Mouse (Mus musculus): ENCODE data around the gene Gpr108.
A peak's percentile ranks its signal among the peaks of the same experiment; 100 is the strongest.

Gpr108 gene

GRCm38 (mm10) chr17:57276634-57277121 is 28.4 kb upstream of the Gpr108 start:
- Histone ChIP-seq H3K4me3 (replicated peaks; ENCODE audit: low read length) (0 out of 2 replicates have a peak overlapping the region, but pooled peaks have one; percentile 80), H3K27me3 (ENCODE audit: insufficient read depth, low read length) (peaks cover 64% of the 10 kb centered on the region), H3K4me1 (replicated peaks; ENCODE audit: low read depth, low read length) (peaks cover 70% of the 10 kb centered on the region), H3K36me3 (ENCODE audit: insufficient read depth, low read length) (no peaks in the 10 kb centered on the region), H3K9me3 (ENCODE audit: low read length) (no peaks in the 10 kb centered on the region)
- TF ChIP-seq NANOG (IDR thresholded peaks at IDR 0.05; ENCODE audit: borderline replicate concordance, low read length) (no peak), CTCF (conservative IDR thresholded peaks at IDR 0.05; ENCODE audit: low read length) (peak; percentile 99)

- Histone ChIP-seq H3K4me1 (replicated peaks; ENCODE audit: low read depth, low read length) (peaks cover 70% of the 10 kb centered on the region), H3K4me3 (replicated peaks; ENCODE audit: low read length) (peak overlapping the region; percentile 80), H3K9me3 (ENCODE audit: low read length) (peaks cover 4% of the 10 kb centered on the region; the same call in 1 of the 2 replicates), H3K27me3 (ENCODE audit: insufficient read depth, low read length) (peaks cover 59% of the 10 kb centered on the region), H3K36me3 (ENCODE audit: insufficient read depth, low read length) (no peaks in the 10 kb centered on the region)
- no peak for TF ChIP-seq NANOG (IDR thresholded peaks at IDR 0.05; ENCODE audit: borderline replicate concordance, low read length)
- TF ChIP-seq POU5F1 (IDR thresholded peaks at IDR 0.05; ENCODE audit: borderline replicate concordance, low read length) = no peak
- no peak for TF ChIP-seq CTCF (conservative IDR thresholded peaks at IDR 0.05; ENCODE audit: low read length)
Observed at GRCm38 (mm10) chr17:57275997-57276351, 27.7 kb upstream of the Gpr108 start.

- Histone ChIP-seq H3K4me3 (replicated peaks; ENCODE audit: low read length) (peak overlapping the region; percentile 80), H3K27me3 (ENCODE audit: insufficient read depth, low read length) (peaks cover 52% of the 10 kb centered on the region), H3K4me1 (replicated peaks; ENCODE audit: low read depth, low read length) (peaks cover 70% of the 10 kb centered on the region), H3K9me3 (ENCODE audit: low read length) (peaks cover 4% of the 10 kb centered on the region; the same call in 1 of the 2 replicates), H3K36me3 (ENCODE audit: insufficient read depth, low read length) (no peaks in the 10 kb centered on the region)
- TF ChIP-seq POU5F1 (IDR thresholded peaks at IDR 0.05; ENCODE audit: borderline replicate concordance, low read length) (no peak), NANOG (IDR thresholded peaks at IDR 0.05; ENCODE audit: borderline replicate concordance, low read length) (no peak), CTCF (conservative IDR thresholded peaks at IDR 0.05; ENCODE audit: low read length) (no peak)
Observed at GRCm38 (mm10) chr17:57275111-57275996, 27.1 kb upstream of the Gpr108 start.

GRCm38 (mm10) chr17:57274686-57275085 is 26.4 kb upstream of the Gpr108 start:
- no peak for TF ChIP-seq CTCF (conservative IDR thresholded peaks at IDR 0.05; ENCODE audit: low read length)
- no peak for TF ChIP-seq POU5F1 (IDR thresholded peaks at IDR 0.05; ENCODE audit: borderline replicate concordance, low read length)
- no peak for TF ChIP-seq NANOG (IDR thresholded peaks at IDR 0.05; ENCODE audit: borderline replicate concordance, low read length)
- Histone ChIP-seq H3K4me3 (replicated peaks; ENCODE audit: low read length) (peak overlapping the region; percentile 80), H3K9me3 (ENCODE audit: low read length) (peaks cover 4% of the 10 kb centered on the region; the same call in 1 of the 2 replicates), H3K36me3 (ENCODE audit: insufficient read depth, low read length) (no peaks in the 10 kb centered on the region), H3K4me1 (replicated peaks; ENCODE audit: low read depth, low read length) (peaks cover 68% of the 10 kb centered on the region), H3K27me3 (ENCODE audit: insufficient read depth, low read length) (peaks cover 47% of the 10 kb centered on the region)

- H3K27me3 ChIP-seq (ENCODE audit: insufficient read depth, low read length) = peaks cover 40% of the 10 kb centered on the region
- no peaks in the 10 kb centered on the region for H3K36me3 ChIP-seq (ENCODE audit: insufficient read depth, low read length)
- H3K4me1 ChIP-seq (replicated peaks; ENCODE audit: low read depth, low read length) = peaks cover 60% of the 10 kb centered on the region
- TF ChIP-seq POU5F1 (IDR thresholded peaks at IDR 0.05; ENCODE audit: borderline replicate concordance, low read length) = no peak
- TF ChIP-seq NANOG (IDR thresholded peaks at IDR 0.05; ENCODE audit: borderline replicate concordance, low read length) = no peak
- no peak for TF ChIP-seq CTCF (conservative IDR thresholded peaks at IDR 0.05; ENCODE audit: low read length)
- H3K4me3 ChIP-seq (replicated peaks; ENCODE audit: low read length) = no peak overlapping the region
- H3K9me3 ChIP-seq (ENCODE audit: low read length) = peaks cover 4% of the 10 kb centered on the region; the same call in 1 of the 2 replicates
Observed at GRCm38 (mm10) chr17:57273846-57274245, 25.6 kb upstream of the Gpr108 start.

GRCm38 (mm10) chr17:57271301-57271700 is 23.1 kb upstream of the Gpr108 start:
- H3K4me3 ChIP-seq (replicated peaks; ENCODE audit: low read length) = no peak overlapping the region
- peaks cover 47% of the 10 kb centered on the region for H3K4me1 ChIP-seq (replicated peaks; ENCODE audit: low read depth, low read length)
- H3K9me3 ChIP-seq (ENCODE audit: low read length) = peaks cover 4% of the 10 kb centered on the region; the same call in 1 of the 2 replicates
- H3K27me3 ChIP-seq (ENCODE audit: insufficient read depth, low read length) = peaks cover 23% of the 10 kb centered on the region
- H3K36me3 ChIP-seq (ENCODE audit: insufficient read depth, low read length) = no peaks in the 10 kb centered on the region
- TF ChIP-seq CTCF (conservative IDR thresholded peaks at IDR 0.05; ENCODE audit: low read length) (no peak), POU5F1 (IDR thresholded peaks at IDR 0.05; ENCODE audit: borderline replicate concordance, low read length) (no peak), NANOG (IDR thresholded peaks at IDR 0.05; ENCODE audit: borderline replicate concordance, low read length) (no peak)

- 0 out of 2 replicates have a peak, but pooled peaks cover 2% of the 10 kb centered on the region for H3K27me3 ChIP-seq (ENCODE audit: insufficient read depth, low read length)
- TF ChIP-seq CTCF (conservative IDR thresholded peaks at IDR 0.05; ENCODE audit: low read length) = no peak
- TF ChIP-seq NANOG (IDR thresholded peaks at IDR 0.05; ENCODE audit: borderline replicate concordance, low read length) = no peak
- no peak for TF ChIP-seq POU5F1 (IDR thresholded peaks at IDR 0.05; ENCODE audit: borderline replicate concordance, low read length)
- H3K9me3 ChIP-seq (ENCODE audit: low read length) = peaks cover 4% of the 10 kb centered on the region; the same call in 1 of the 2 replicates
- H3K4me1 ChIP-seq (replicated peaks; ENCODE audit: low read depth, low read length) = peaks cover 46% of the 10 kb centered on the region
- H3K36me3 ChIP-seq (ENCODE audit: insufficient read depth, low read length) = peaks cover 19% of the 10 kb centered on the region
- H3K4me3 ChIP-seq (replicated peaks; ENCODE audit: low read length) = no peak overlapping the region
Observed at GRCm38 (mm10) chr17:57267556-57268126, 19.4 kb upstream of the Gpr108 start.

Data from E14TG2a.4 (cell line).